Mouse (Mus musculus) intestine, embryonic 16.5 days (tissue): ENCODE results near the gene Catsper1. TPM values are rescaled to one million over a fixed set of nuclear protein-coding genes. Genes with fewer than 3 reads are reported as not detected.
"Not testable (repeated sequence)": the region's sequence is repeated elsewhere in the genome, so short reads cannot be mapped to it uniquely, and the experiment has no call there.

ENCODE experiments used
- ATAC-seq: fragments of 200-750 bp; cut with Nextera tagmentation; 2 replicates; pipeline ENCODE4 v1.8.0; 2017; ENCODE audit warnings: moderate TSS enrichment, moderate library complexity
- H3K27ac ChIP-seq: fragments of 300-500 bp; sonication (generic); 2 replicates; pipeline ENCODE4 v1.5.1; 2014; ENCODE audit warnings: mild to moderate bottlenecking, low read length
- H3K27me3 ChIP-seq: fragments of 300-500 bp; sonication (generic); replicated peaks from 2 replicates; pipeline ENCODE4 v1.6.1; 2014; ENCODE audit warnings: low read length, control low read depth, mixed read lengths; ENCODE audit not compliant: control insufficient read depth, insufficient read depth
- H3K36me3 ChIP-seq: fragments of 300-500 bp; sonication (generic); 2 replicates; pipeline ENCODE4 v1.6.1; 2014; ENCODE audit warnings: low read length, control low read depth; ENCODE audit not compliant: control insufficient read depth, insufficient read depth
- H3K4me1 ChIP-seq: fragments of 300-500 bp; sonication (generic); 2 replicates; pipeline ENCODE4 v1.6.1; 2014; ENCODE audit warnings: low read length, control low read depth, mixed read lengths; ENCODE audit not compliant: control insufficient read depth, insufficient read depth
- H3K4me2 ChIP-seq: fragments of 300-500 bp; sonication (generic); 2 replicates; pipeline ENCODE4 v1.6.1; 2014; ENCODE audit warnings: low read depth, low read length, control low read depth
- H3K4me3 ChIP-seq: fragments of 300-500 bp; sonication (generic); 2 replicates; pipeline ENCODE4 v1.5.1; 2014; ENCODE audit warnings: mild to moderate bottlenecking, low read length
- H3K9ac ChIP-seq: fragments of 300-500 bp; sonication (generic); 2 replicates; pipeline ENCODE4 v1.6.1; 2014; ENCODE audit warnings: low read depth, low read length
- H3K9me3 ChIP-seq: fragments of 300-500 bp; sonication (generic); 2 replicates; pipeline ENCODE4 v1.6.1; 2016; ENCODE audit warnings: low read length, control low read depth; ENCODE audit not compliant: control insufficient read depth
- WGBS: fragments of 180-500 bp; shearing (Covaris S2); extraction: QIAGEN DNeasy Blood & Tissue Kit; methylation state at CpG from one replicate; pipeline ENCODE4 v1.1.7; 2014; 5-methylcytosine and 5-hydroxymethylcytosine counted together
- polyA plus RNA-seq: library from polyadenylated mRNA; unstranded; fragments of >200 nt; fragmentation: Nextera tagmentation; extraction: Ambion mirVana; gene quantifications from 2 replicates; pipeline ENCODE4 v1.2.1, GENCODE M21; 2015

Gene Catsper1
- polyA plus RNA-seq, 1 experiment from 2014 or later = not detected

GRCm38 (mm10) chr19:5348064-5348463 is 12.5 kb downstream of the Catsper1 start:
- H3K9me3 ChIP-seq = no peaks in the 10 kb centered on the region
- H3K36me3 ChIP-seq = no peaks in the 10 kb centered on the region
- no peak overlapping the region for H3K9ac ChIP-seq
- no peak for ATAC-seq
- no peak overlapping the region for H3K4me2 ChIP-seq
- peaks cover 2% of the 10 kb centered on the region; the same call in 1 of the 2 replicates for H3K4me1 ChIP-seq
- H3K27me3 ChIP-seq = no peaks in the 10 kb centered on the region
- WGBS = 82% methylated on average over 6 of the region's 6 CpGs
- H3K4me3 ChIP-seq = no peak overlapping the region
- H3K27ac ChIP-seq = no peak overlapping the region

- no peak overlapping the region for H3K27ac ChIP-seq
- ATAC-seq = peak; percentile 85
- no peaks in the 10 kb centered on the region for H3K36me3 ChIP-seq
- H3K9me3 ChIP-seq = no peaks in the 10 kb centered on the region
- no peaks in the 10 kb centered on the region for H3K27me3 ChIP-seq
- WGBS = 4% methylated on average over 34 of the region's 34 CpGs
- H3K4me1 ChIP-seq = peaks cover 8% of the 10 kb centered on the region; the same call in 1 of the 2 replicates
- H3K4me2 ChIP-seq = peak overlapping the region; percentile 80
- H3K9ac ChIP-seq = peak overlapping the region; percentile 66
- H3K4me3 ChIP-seq = peak overlapping the region; percentile 49
Observed at GRCm38 (mm10) chr19:5348526-5349501, 13.3 kb downstream of the Catsper1 start.

GRCm38 (mm10) chr19:5349502-5349873 is 13.9 kb downstream of the Catsper1 start, which contains the start of gene Cst6:
Gene Cst6 (minus strand): TSS chr19:5349574.
- not testable (repeated sequence) for H3K36me3 ChIP-seq, H3K27me3 ChIP-seq, H3K4me1 ChIP-seq, ATAC-seq, H3K9me3 ChIP-seq, H3K27ac ChIP-seq
- peak within 1 kb of the TSS; percentile 49 for H3K4me3 ChIP-seq
- WGBS = 59% methylated on average over 6 of the region's 6 CpGs
- H3K4me2 ChIP-seq = peak within 1 kb of the TSS; percentile 80
- H3K9ac ChIP-seq = peak within 1 kb of the TSS; percentile 66

- 80% methylated on average over 2 of the region's 2 CpGs for WGBS
- Histone ChIP-seq H3K4me1 (peaks cover 9% of the 10 kb centered on the region; the same call in 1 of the 2 replicates), H3K9me3 (no peaks in the 10 kb centered on the region), H3K4me2 (no peak overlapping the region), H3K27ac (peak overlapping the region; percentile 69), H3K27me3 (no peaks in the 10 kb centered on the region), H3K36me3 (no peaks in the 10 kb centered on the region), H3K4me3 (no peak overlapping the region), H3K9ac (no peak overlapping the region)
- ATAC-seq = peak; percentile 75
Observed at GRCm38 (mm10) chr19:5353609-5354008, 18.1 kb downstream of the Catsper1 start.

- H3K4me3 ChIP-seq = no peak overlapping the region
- H3K4me2 ChIP-seq = no peak overlapping the region
- H3K9me3 ChIP-seq = no peaks in the 10 kb centered on the region
- ATAC-seq = peak; percentile 79
- H3K4me1 ChIP-seq = 0 out of 2 replicates have a peak, but pooled peaks cover 7% of the 10 kb centered on the region
- no peaks in the 10 kb centered on the region for H3K36me3 ChIP-seq
- peak overlapping the region; percentile 35; the same call in 1 of the 2 replicates for H3K27ac ChIP-seq
- no peak overlapping the region for H3K9ac ChIP-seq
- no CpG with 5 or more reads among the region's 1 CpGs for WGBS
- no peaks in the 10 kb centered on the region for H3K27me3 ChIP-seq
Observed at GRCm38 (mm10) chr19:5356080-5356479, 20.5 kb downstream of the Catsper1 start.

- Histone ChIP-seq H3K4me2 (no peak overlapping the region), H3K36me3 (peaks cover 3% of the 10 kb centered on the region; the same call in 1 of the 2 replicates), H3K4me1 (peaks cover 5% of the 10 kb centered on the region), H3K9me3 (no peaks in the 10 kb centered on the region), H3K9ac (no peak overlapping the region), H3K4me3 (no peak overlapping the region), H3K27me3 (no peaks in the 10 kb centered on the region), H3K27ac (no peak overlapping the region)
- no peak for ATAC-seq
- WGBS = 82% methylated on average over 2 of the region's 2 CpGs
Observed at GRCm38 (mm10) chr19:5362186-5362585, 26.6 kb downstream of the Catsper1 start.

- H3K9me3 ChIP-seq = no peaks in the 10 kb centered on the region
- H3K4me3 ChIP-seq = no peak overlapping the region
- H3K4me2 ChIP-seq = no peak overlapping the region
- no peaks in the 10 kb centered on the region for H3K27me3 ChIP-seq
- H3K36me3 ChIP-seq = peaks cover 3% of the 10 kb centered on the region; the same call in 1 of the 2 replicates
- no peak overlapping the region for H3K9ac ChIP-seq
- peaks cover 13% of the 10 kb centered on the region for H3K4me1 ChIP-seq
- 81% methylated on average over 2 of the region's 2 CpGs for WGBS
- no peak for ATAC-seq
- H3K27ac ChIP-seq = no peak overlapping the region
Observed at GRCm38 (mm10) chr19:5364124-5364523, 28.6 kb downstream of the Catsper1 start.

GRCm38 (mm10) chr19:5365751-5366150 is 30.2 kb downstream of the Catsper1 start:
- H3K4me2 ChIP-seq = peak overlapping the region; percentile 84
- no peaks in the 10 kb centered on the region for H3K27me3 ChIP-seq
- ATAC-seq = no peak
- H3K4me1 ChIP-seq = peaks cover 13% of the 10 kb centered on the region
- H3K36me3 ChIP-seq = peaks cover 12% of the 10 kb centered on the region; the same call in 1 of the 2 replicates
- 16% methylated on average over 11 of the region's 11 CpGs for WGBS
- H3K9ac ChIP-seq = peak overlapping the region; percentile 93
- H3K27ac ChIP-seq = peak overlapping the region; percentile 96; the same call in 1 of the 2 replicates
- H3K4me3 ChIP-seq = peak overlapping the region; percentile 96
- no peaks in the 10 kb centered on the region for H3K9me3 ChIP-seq

- Histone ChIP-seq H3K27me3 (no peaks in the 10 kb centered on the region), H3K4me3 (peak within 1 kb of the TSS; percentile 96), H3K4me1 (peaks cover 13% of the 10 kb centered on the region), H3K9me3 (no peaks in the 10 kb centered on the region), H3K36me3 (peaks cover 12% of the 10 kb centered on the region; the same call in 1 of the 2 replicates), H3K27ac (peak within 1 kb of the TSS; percentile 96), H3K9ac (peak within 1 kb of the TSS; percentile 93), H3K4me2 (peak within 1 kb of the TSS; percentile 84)
- under 1% methylated on average over 92 of the region's 92 CpGs for WGBS
- ATAC-seq = peak; percentile 95
Observed at GRCm38 (mm10) chr19:5366175-5367052, 30.9 kb downstream of the Catsper1 start, which contains the start of gene Eif1ad. Gene Eif1ad (plus strand): TSS chr19:5366741.
